Mouse (Mus musculus): ENCODE measurements at regions not wholly inside any gene's neighbourhood (a gene's known extent, or its start where the extent isn't known, plus 50 kb on each side); places are given as distances from the start of the nearest gene placed in this dataset.
A peak's percentile ranks its signal among the peaks of the same experiment; 100 is the strongest.

DNA sequence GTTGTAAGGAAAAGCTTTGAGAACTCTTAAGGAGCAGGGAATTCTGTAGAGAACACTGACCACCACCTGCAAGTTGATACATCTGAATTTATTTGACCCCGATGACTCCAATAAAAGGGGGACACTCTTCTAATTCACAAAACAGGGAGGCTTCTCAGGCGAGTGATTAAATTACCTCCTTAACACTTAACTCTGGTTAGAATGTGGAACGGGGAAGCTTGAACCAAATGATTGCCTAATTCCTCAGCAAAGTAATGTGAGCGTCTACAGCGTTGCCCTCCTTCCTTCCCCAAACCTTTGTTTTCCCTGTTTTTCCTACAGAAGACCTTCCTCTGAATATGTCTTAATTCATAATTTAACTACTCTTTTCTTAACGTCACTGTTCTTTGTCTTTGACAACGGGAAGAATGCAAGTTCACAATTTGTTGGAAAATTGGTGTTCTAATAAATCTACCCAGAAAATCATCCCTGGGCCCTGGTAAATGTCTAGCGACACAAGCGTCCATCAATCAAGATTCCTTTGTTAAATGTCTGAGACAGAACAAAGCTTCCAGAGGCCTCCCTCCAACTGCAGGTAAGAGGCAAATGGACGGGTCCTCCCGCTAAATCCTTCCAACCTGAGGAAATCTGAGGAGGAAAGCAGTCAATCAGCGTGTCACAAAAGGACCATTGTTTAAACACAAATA, 236.8 kb upstream of the Gpc5 start:
- Histone ChIP-seq H3K4me2 (replicated peaks) (no peak overlapping the region), H3K9me3 (ENCODE audit: control insufficient read depth, low read length) (no peaks in the 10 kb centered on the region), H3K27ac (no peak overlapping the region), H3K4me3 (replicated peaks; ENCODE audit: low read length) (no peak overlapping the region), H3K36me3 (replicated peaks; ENCODE audit: control insufficient read depth, insufficient read depth) (no peaks in the 10 kb centered on the region), H3K9ac (no peak overlapping the region), H3K4me1 (replicated peaks; ENCODE audit: control insufficient read depth, insufficient read depth, low read length) (peaks cover 8% of the 10 kb centered on the region; the same call in 1 of the 2 replicates), H3K27me3 (ENCODE audit: control insufficient read depth, insufficient read depth, low read length) (no peaks in the 10 kb centered on the region)
- ATAC-seq (ENCODE audit: low FRiP score) (no peak), DNase-seq (ENCODE audit: low spot score) (no peak)
- WGBS = 19% methylated on average over 12 of the region's 12 CpGs

DNA sequence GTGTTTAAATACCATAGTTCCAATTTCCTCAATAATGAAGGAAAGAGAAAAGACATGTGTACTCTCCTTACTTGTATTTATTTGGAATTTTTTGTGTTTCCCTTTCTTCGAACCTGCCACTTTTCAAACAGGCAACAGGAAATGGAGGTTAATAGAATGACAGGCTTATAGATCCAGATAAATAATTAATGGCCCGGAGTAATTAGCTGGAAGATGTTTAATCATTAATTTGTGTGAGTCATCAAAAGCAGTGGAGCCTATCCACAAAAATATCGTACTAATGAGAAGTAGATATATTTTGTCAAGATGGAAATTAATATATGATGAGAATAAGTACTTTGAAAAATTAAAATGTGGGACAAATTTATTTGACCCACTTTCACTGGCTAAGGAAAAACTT, 236.3 kb upstream of the Gpc5 start:
- H3K4me1 ChIP-seq (replicated peaks; ENCODE audit: control insufficient read depth, insufficient read depth, low read length) = peaks cover 8% of the 10 kb centered on the region; the same call in 1 of the 2 replicates
- H3K36me3 ChIP-seq (replicated peaks; ENCODE audit: control insufficient read depth, insufficient read depth) = no peaks in the 10 kb centered on the region
- DNase-seq (ENCODE audit: low spot score) (no peak), ATAC-seq (ENCODE audit: low FRiP score) (no peak)
- H3K4me3 ChIP-seq (replicated peaks; ENCODE audit: low read length) = no peak overlapping the region
- H3K9me3 ChIP-seq (ENCODE audit: control insufficient read depth, low read length) = no peaks in the 10 kb centered on the region
- H3K9ac ChIP-seq = no peak overlapping the region
- no peak overlapping the region for H3K4me2 ChIP-seq (replicated peaks)
- no peaks in the 10 kb centered on the region for H3K27me3 ChIP-seq (ENCODE audit: control insufficient read depth, insufficient read depth, low read length)
- no peak overlapping the region for H3K27ac ChIP-seq
- WGBS = 30% methylated on average over 3 of the region's 3 CpGs

DNA sequence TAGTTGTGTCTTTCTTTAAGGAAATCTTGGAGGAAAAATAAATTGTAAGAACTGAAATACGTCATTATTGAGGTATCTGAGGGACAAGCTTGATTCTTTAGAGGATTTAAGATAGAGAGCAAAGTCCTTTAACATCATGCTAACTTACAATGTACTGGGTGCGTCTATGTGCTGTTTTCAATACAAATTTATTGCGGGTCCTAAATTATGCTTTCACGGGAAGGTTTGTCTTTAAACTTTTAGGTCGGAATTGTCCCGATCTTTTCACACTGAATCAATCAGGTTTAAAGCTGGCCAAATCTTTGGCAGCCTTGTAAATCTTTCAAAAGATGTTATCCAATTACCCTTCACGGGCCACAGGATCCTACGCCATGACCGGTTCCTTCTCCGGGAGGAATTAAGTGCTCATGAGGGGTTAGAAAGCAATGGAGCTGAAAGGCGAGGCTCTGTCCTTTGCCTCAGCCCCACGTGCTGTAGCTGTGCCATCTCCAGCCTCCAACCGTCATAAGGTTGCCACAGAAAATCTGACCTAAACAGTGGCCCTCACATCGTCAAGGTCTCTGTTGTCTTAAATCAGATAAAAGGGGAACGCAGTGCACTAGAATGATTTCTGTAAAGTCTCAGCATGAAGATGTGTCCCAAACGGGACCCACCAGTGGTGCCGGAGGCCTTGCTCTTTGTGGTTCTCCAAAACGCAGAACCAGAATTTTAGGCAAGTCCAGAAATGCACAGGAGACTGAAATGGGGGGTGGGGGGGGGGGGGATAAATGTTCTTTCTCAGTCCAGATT, 235.6 kb upstream of the Gpc5 start:
- H3K4me2 ChIP-seq (replicated peaks) = peak overlapping the region; percentile 8; the same call in 1 of the 2 replicates
- WGBS = 21% methylated on average over 18 of the region's 18 CpGs
- H3K4me1 ChIP-seq (replicated peaks; ENCODE audit: control insufficient read depth, insufficient read depth, low read length) = peaks cover 8% of the 10 kb centered on the region; the same call in 1 of the 2 replicates
- H3K4me3 ChIP-seq (replicated peaks; ENCODE audit: low read length) = no peak overlapping the region
- H3K36me3 ChIP-seq (replicated peaks; ENCODE audit: control insufficient read depth, insufficient read depth) = no peaks in the 10 kb centered on the region
- no peak overlapping the region for H3K27ac ChIP-seq
- no peaks in the 10 kb centered on the region for H3K27me3 ChIP-seq (ENCODE audit: control insufficient read depth, insufficient read depth, low read length)
- no peak; the same call in 1 of the 2 replicates for ATAC-seq (ENCODE audit: low FRiP score)
- no peak for DNase-seq (ENCODE audit: low spot score)
- H3K9ac ChIP-seq = no peak overlapping the region
- H3K9me3 ChIP-seq (ENCODE audit: control insufficient read depth, low read length) = no peaks in the 10 kb centered on the region

DNA sequence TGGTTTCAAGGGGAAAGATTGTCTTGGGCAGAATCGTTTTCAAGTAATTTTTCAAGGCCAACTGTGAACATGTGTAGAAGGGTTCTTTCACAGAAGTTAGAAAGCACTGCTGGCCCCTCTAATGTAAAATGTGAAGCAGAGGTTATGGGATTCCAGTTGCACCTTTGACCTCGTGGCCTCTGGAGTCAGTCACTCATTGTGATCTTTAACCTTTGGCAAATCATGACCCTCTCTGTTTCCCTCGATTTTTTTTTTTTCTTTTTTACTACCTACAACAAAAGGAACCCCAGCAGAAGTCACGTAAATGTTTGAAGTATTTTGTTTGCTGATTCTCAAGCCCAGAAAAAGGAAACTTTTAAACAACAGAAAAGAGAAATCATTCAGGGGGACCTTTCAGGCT, 234.8 kb upstream of the Gpc5 start:
- H3K9ac ChIP-seq = no peak overlapping the region
- no peak overlapping the region for H3K4me2 ChIP-seq (replicated peaks)
- ATAC-seq (ENCODE audit: low FRiP score) = no peak
- H3K27ac ChIP-seq = no peak overlapping the region
- 7% methylated on average over 4 of the region's 4 CpGs for WGBS
- H3K4me3 ChIP-seq (replicated peaks; ENCODE audit: low read length) = no peak overlapping the region
- H3K27me3 ChIP-seq (ENCODE audit: control insufficient read depth, insufficient read depth, low read length) = no peaks in the 10 kb centered on the region
- H3K9me3 ChIP-seq (ENCODE audit: control insufficient read depth, low read length) = no peaks in the 10 kb centered on the region
- no peaks in the 10 kb centered on the region for H3K36me3 ChIP-seq (replicated peaks; ENCODE audit: control insufficient read depth, insufficient read depth)
- H3K4me1 ChIP-seq (replicated peaks; ENCODE audit: control insufficient read depth, insufficient read depth, low read length) = peaks cover 8% of the 10 kb centered on the region; the same call in 1 of the 2 replicates
- no peak for DNase-seq (ENCODE audit: low spot score)

DNA sequence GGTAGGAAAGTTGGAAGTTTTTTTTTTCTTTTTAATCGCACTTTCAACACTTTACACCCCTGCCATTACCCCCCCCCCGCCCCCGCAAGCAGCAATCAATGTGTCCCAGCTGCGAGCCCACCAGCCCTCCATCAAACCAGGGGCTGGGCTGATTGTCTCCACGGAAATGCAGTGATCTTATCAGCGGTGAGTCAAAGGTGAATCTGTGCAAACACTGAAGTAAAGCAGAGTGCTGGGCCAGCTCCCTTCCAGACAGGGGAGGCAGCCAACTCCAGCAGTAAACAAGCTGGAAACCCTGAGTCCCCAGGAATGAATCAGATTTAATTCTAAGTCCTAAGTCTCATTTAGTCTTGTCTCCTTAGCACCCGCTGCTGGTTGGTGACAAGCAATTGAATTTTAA, 234.3 kb upstream of the Gpc5 start:
- WGBS = 3% methylated on average over 7 of the region's 7 CpGs

DNA sequence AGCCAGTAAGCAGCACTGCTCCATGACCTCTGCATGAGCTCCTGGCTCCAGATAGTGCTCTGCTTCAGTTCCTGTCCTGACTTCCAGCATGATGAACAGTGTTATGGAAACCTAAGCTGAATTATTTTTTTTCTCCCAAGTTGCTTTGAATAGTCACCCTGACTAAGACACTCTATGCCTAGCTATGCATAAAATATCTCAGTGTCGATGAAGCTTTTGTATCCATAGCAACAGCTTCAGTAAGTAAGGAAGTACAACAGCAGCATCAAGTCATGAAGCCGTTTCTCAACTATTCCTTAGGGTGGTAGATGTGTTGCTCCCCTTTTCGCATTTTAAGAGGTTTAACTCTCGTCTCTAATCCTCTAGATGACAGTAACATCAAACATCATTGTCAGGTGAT, 228.4 kb upstream of the Gpc5 start:
- ATAC-seq (ENCODE audit: low FRiP score) (no peak), DNase-seq (ENCODE audit: low spot score) (no peak)
- Histone ChIP-seq H3K27me3 (ENCODE audit: control insufficient read depth, insufficient read depth, low read length) (no peaks in the 10 kb centered on the region), H3K27ac (no peak overlapping the region), H3K4me3 (replicated peaks; ENCODE audit: low read length) (no peak overlapping the region), H3K4me1 (replicated peaks; ENCODE audit: control insufficient read depth, insufficient read depth, low read length) (no peaks in the 10 kb centered on the region), H3K9ac (no peak overlapping the region), H3K4me2 (replicated peaks) (no peak overlapping the region), H3K36me3 (replicated peaks; ENCODE audit: control insufficient read depth, insufficient read depth) (no peaks in the 10 kb centered on the region), H3K9me3 (ENCODE audit: control insufficient read depth, low read length) (no peaks in the 10 kb centered on the region)
- 69% methylated on average over 4 of the region's 4 CpGs for WGBS

More for the DNA sequence above, 234.3 kb upstream of the Gpc5 start:
- no peak for DNase-seq (ENCODE audit: low spot score)
- no peaks in the 10 kb centered on the region for H3K27me3 ChIP-seq (ENCODE audit: control insufficient read depth, insufficient read depth, low read length)
- H3K9ac ChIP-seq = no peak overlapping the region
- no peak for ATAC-seq (ENCODE audit: low FRiP score)
- H3K27ac ChIP-seq = no peak overlapping the region
- peaks cover 8% of the 10 kb centered on the region; the same call in 1 of the 2 replicates for H3K4me1 ChIP-seq (replicated peaks; ENCODE audit: control insufficient read depth, insufficient read depth, low read length)
- no peaks in the 10 kb centered on the region for H3K36me3 ChIP-seq (replicated peaks; ENCODE audit: control insufficient read depth, insufficient read depth)
- no peak overlapping the region for H3K4me3 ChIP-seq (replicated peaks; ENCODE audit: low read length)
- H3K9me3 ChIP-seq (ENCODE audit: control insufficient read depth, low read length) = no peaks in the 10 kb centered on the region
- H3K4me2 ChIP-seq (replicated peaks) = no peak overlapping the region

DNA sequence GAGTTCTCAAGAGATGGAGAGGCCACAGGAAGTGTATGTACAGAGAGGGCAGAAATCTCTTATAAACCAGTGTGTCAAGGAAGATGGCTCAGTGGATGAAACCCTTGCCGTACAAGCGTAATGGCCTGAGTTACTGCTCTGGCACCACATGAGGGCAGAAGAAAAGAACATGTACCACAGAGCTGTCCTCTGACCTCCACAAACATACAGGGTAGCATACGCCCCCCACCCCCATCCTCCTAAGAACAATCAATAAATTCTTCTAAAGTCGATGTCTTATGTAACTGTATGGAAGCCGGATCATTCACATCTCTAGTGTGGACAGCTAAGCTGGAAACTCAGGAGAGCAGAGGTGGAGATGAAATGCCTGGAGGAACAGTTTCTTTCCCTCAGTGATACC, 227.9 kb upstream of the Gpc5 start:
- no peaks in the 10 kb centered on the region for H3K9me3 ChIP-seq (ENCODE audit: control insufficient read depth, low read length)
- WGBS = 94% methylated on average over 5 of the region's 5 CpGs
- H3K27me3 ChIP-seq (ENCODE audit: control insufficient read depth, insufficient read depth, low read length) = no peaks in the 10 kb centered on the region
- ATAC-seq (ENCODE audit: low FRiP score) (no peak), DNase-seq (ENCODE audit: low spot score) (no peak)
- H3K36me3 ChIP-seq (replicated peaks; ENCODE audit: control insufficient read depth, insufficient read depth) = no peaks in the 10 kb centered on the region
- no peak overlapping the region for H3K9ac ChIP-seq
- H3K4me1 ChIP-seq (replicated peaks; ENCODE audit: control insufficient read depth, insufficient read depth, low read length) = no peaks in the 10 kb centered on the region
- H3K4me2 ChIP-seq (replicated peaks) = no peak overlapping the region
- H3K4me3 ChIP-seq (replicated peaks; ENCODE audit: low read length) = no peak overlapping the region
- no peak overlapping the region for H3K27ac ChIP-seq

DNA sequence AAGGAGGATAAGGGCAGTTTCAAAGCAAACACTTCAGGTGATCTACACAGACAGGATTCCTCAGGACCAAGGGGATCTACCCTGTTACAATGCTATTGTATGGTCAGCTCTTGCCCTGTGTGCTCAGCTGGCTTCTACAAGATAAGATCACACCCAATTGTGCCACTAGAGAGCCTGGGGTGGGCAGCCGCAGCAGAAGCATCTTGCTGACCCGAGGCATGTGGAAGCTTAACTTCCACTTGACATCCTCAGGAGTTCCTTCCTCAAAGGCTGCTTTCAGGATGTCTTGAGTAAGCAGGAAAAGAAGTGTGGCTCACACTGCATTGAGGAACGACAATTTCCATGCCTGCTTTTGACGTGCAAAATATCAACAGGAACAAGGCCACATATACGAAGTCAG, 222.8 kb upstream of the Gpc5 start:
- no peak overlapping the region for H3K27ac ChIP-seq
- no peaks in the 10 kb centered on the region for H3K36me3 ChIP-seq (replicated peaks; ENCODE audit: control insufficient read depth, insufficient read depth)
- no peaks in the 10 kb centered on the region for H3K9me3 ChIP-seq (ENCODE audit: control insufficient read depth, low read length)
- H3K4me2 ChIP-seq (replicated peaks) = no peak overlapping the region
- no peaks in the 10 kb centered on the region for H3K4me1 ChIP-seq (replicated peaks; ENCODE audit: control insufficient read depth, insufficient read depth, low read length)
- DNase-seq (ENCODE audit: low spot score) = no peak
- ATAC-seq (ENCODE audit: low FRiP score) = no peak
- 51% methylated on average over 5 of the region's 5 CpGs for WGBS
- no peak overlapping the region for H3K4me3 ChIP-seq (replicated peaks; ENCODE audit: low read length)
- no peak overlapping the region for H3K9ac ChIP-seq
- no peaks in the 10 kb centered on the region for H3K27me3 ChIP-seq (ENCODE audit: control insufficient read depth, insufficient read depth, low read length)

DNA sequence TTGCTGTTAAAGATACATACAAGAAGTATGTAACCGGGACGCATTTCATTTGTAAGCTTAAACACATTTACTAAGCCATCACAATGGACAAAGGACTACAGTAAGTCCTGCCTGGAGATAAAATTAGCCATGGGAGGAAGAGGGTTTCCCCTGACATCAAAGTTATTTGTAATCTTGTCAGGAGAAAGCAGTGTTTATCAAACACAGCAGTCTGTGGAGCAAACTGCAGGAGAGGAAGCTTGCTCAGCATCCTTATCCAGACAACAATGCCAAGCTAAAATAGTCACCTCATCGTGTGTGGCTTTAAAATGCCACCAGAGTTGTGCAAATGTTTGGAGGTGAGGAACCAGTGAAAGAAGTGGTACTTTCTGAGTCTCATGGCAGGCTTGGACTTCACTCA, 216.9 kb upstream of the Gpc5 start:
- H3K4me1 ChIP-seq (replicated peaks; ENCODE audit: control insufficient read depth, insufficient read depth, low read length) = no peaks in the 10 kb centered on the region; the same call in 1 of the 2 replicates
- DNase-seq (ENCODE audit: low spot score) (no peak), ATAC-seq (ENCODE audit: low FRiP score) (no peak)
- H3K4me2 ChIP-seq (replicated peaks) = no peak overlapping the region
- no peaks in the 10 kb centered on the region for H3K27me3 ChIP-seq (ENCODE audit: control insufficient read depth, insufficient read depth, low read length)
- H3K9ac ChIP-seq = no peak overlapping the region
- no peak overlapping the region for H3K4me3 ChIP-seq (replicated peaks; ENCODE audit: low read length)
- no peak overlapping the region for H3K27ac ChIP-seq
- no peaks in the 10 kb centered on the region for H3K36me3 ChIP-seq (replicated peaks; ENCODE audit: control insufficient read depth, insufficient read depth)
- 46% methylated on average over 3 of the region's 3 CpGs for WGBS
- no peaks in the 10 kb centered on the region for H3K9me3 ChIP-seq (ENCODE audit: control insufficient read depth, low read length)

Measured in hindbrain, embryonic 14.5 days (tissue).